Mouse (Mus musculus) lung, postnatal 14 days (tissue): Measurements from ENCODE around the gene Hemgn.

Experiments used
- DNase-seq: peaks from one replicate; pipeline ENCODE4 v3.0.0; 2021

Hemgn gene

GRCm38 (mm10) chr4:46353045-46353444, 60.3 kb downstream of the Hemgn start:
- no peak for DNase-seq

GRCm38 (mm10) chr4:46349530-46349929, 63.8 kb downstream of the Hemgn start:
- DNase-seq: no peak

GRCm38 (mm10) chr4:46348897-46349296, 64.4 kb downstream of the Hemgn start:
- no peak for DNase-seq

GRCm38 (mm10) chr4:46347580-46348515, 65.5 kb downstream of the Hemgn start:
- DNase-seq: no peak

GRCm38 (mm10) chr4:46347141-46347540, 66.2 kb downstream of the Hemgn start:
- DNase-seq: no peak

- no peak for DNase-seq
These were observed 67.1 kb downstream of the Hemgn start for GRCm38 (mm10) chr4:46346221-46346620.

GRCm38 (mm10) chr4:46345773-46346100, 67.6 kb downstream of the Hemgn start:
- DNase-seq: no peak

- no peak for DNase-seq
These were observed 68.1 kb downstream of the Hemgn start for GRCm38 (mm10) chr4:46345056-46345772.

GRCm38 (mm10) chr4:46344288-46344687, 69.0 kb downstream of the Hemgn start:
- DNase-seq: peak; percentile 13
